Mouse (Mus musculus): Measurements from ENCODE around the gene Trmt10b. TPM values are rescaled to one million over a fixed set of nuclear protein-coding genes. Genes with fewer than 3 reads are reported as not detected.

The Trmt10b gene
- total and polyA plus RNA-seq, 2 experiments from 2014 or later = 18.3 to 23.8 TPM

DNA sequence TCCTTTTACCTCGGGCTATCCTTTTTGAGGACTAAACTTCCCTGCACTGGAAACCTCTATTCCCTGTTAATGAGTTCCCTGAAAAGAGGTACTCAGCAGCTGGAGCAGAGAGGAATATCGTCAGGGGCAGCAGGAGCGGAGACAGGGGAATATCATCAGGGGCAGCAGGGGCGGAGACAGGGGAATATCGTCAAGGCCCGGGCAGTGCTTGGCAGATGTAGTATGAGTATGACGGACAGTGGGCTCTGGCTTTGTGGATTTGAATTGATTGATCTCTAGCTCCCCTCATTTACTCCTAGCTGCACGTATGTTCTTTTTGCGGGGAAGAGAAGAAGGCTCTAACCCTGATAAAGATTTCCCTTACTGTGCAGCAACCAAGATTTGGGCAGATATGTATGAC lies 44.3 kb downstream of the Trmt10b start:
- Histone ChIP-seq H3K9ac (peak overlapping the region; percentile 86), H3K27me3 (ENCODE audit: insufficient read depth, low read length) (no peaks in the 10 kb centered on the region), H3K27ac (ENCODE audit: low read depth, low read length) (peak overlapping the region; percentile 88), H3K4me2 (ENCODE audit: low read depth) (peak overlapping the region; percentile 91), H3K9me3 (ENCODE audit: low read length) (no peaks in the 10 kb centered on the region), H3K4me1 (ENCODE audit: insufficient read depth) (peaks cover 15% of the 10 kb centered on the region; the same call in 1 of the 2 replicates), H3K4me3 (ENCODE audit: low read depth, low read length) (peak overlapping the region; percentile 95; the same call in 1 of the 2 replicates), H3K36me3 (ENCODE audit: insufficient read depth) (peaks cover 4% of the 10 kb centered on the region; the same call in 1 of the 2 replicates)
- DNase-seq (no peak), ATAC-seq (no peak; the same call in 1 of the 2 replicates)
- no peak for TF ChIP-seq CTCF (IDR thresholded peaks at IDR 0.05; ENCODE audit: low read depth)
- WGBS = 48% methylated on average over 9 of the region's 9 CpGs

DNA sequence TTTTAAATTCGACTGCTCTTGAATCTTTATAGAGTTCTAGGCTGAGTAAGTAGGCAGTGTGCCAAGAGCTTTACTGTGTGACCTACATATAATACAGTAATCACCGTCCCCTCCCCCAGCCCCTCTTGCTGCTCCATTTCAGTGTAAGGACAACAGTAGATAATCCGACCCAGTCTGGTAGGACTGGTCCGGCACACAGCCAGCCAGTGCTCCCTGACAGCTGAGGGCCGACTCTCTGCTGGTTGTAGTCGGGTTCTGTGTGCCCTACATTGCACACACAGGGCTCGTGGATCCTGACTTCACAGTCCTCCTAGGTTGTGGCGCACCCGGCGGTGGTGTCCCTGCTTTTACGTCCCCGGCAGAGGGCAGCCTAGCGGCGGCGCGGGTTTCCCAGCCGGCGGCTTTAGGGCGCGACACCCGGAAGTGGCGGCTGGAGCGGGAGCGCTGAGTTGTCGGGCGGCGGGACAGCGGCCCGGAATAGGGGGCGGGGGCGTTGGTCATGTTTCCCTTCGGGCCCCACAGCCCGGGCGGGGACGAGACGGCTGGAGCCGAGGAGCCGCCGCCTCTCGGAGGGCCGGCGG lies 44.8 kb downstream of the Trmt10b start, which contains the start of gene Dcaf10:
Dcaf10 (plus strand) TSS at position 433 of the 581 bp plus-strand sequence.
- H3K4me3 ChIP-seq (ENCODE audit: low read depth, low read length) = peak within 1 kb of the TSS; percentile 95
- ATAC-seq = peak; percentile 95
- peak within 1 kb of the TSS; percentile 88 for H3K27ac ChIP-seq (ENCODE audit: low read depth, low read length)
- peak within 1 kb of the TSS; percentile 86 for H3K9ac ChIP-seq
- WGBS = 2% methylated on average over 41 of the region's 42 CpGs
- peaks cover 7% of the 10 kb centered on the region; the same call in 1 of the 2 replicates for H3K36me3 ChIP-seq (ENCODE audit: insufficient read depth)
- no peaks in the 10 kb centered on the region for H3K9me3 ChIP-seq (ENCODE audit: low read length)
- DNase-seq = peak; percentile 95
- TF ChIP-seq CTCF (IDR thresholded peaks at IDR 0.05; ENCODE audit: low read depth) = peak; percentile 75
- no peaks in the 10 kb centered on the region for H3K27me3 ChIP-seq (ENCODE audit: insufficient read depth, low read length)
- peaks cover 15% of the 10 kb centered on the region; the same call in 1 of the 2 replicates for H3K4me1 ChIP-seq (ENCODE audit: insufficient read depth)
- H3K4me2 ChIP-seq (ENCODE audit: low read depth) = peak within 1 kb of the TSS; percentile 91

DNA sequence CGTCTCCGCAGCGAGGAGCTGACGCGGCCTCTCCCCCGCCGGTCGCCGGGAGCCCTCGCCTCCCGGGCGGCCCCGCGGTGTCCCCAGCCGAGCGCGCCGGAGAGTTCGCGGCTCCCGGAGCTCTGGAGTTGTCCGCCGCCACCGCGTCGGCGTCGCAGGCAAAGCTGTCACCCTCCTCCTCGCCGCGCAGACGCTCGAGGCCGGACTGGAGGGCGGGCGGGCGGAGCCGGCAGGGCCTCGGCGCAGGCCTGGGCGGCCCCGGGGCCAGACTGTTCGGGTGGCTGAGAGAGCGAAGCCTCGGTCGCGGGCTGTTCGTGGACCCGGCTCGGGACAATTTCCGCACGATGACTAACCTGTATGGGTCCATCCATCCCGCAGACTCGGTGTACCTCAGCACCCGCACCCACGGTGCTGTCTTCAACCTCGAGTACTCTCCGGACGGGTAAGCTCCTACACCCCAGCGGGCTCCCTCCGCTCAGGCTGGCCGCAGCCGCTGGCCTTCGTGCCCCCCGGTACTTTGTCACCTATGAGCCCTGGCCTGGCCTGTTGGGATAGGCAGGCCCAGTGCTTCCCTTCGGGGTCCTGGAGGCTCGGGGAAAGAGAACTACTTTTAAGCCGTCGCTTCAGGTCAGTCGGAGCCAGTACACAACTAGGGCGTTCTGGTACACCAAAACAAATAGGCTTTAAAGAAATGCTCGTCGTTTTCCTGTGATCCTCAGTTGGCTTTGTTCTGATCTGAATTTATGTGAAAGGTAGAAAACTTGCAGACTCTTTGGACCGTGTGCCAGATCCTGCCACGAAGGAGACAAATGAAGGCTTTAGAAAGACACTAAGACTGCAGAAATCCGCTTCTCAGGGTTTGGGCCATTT lies 45.6 kb downstream of the Trmt10b start, which contains the start of gene Exosc3:
Exosc3 (minus strand) TSS at position 447 of the 870 bp plus-strand sequence.
- peak within 1 kb of the TSS; percentile 88 for H3K27ac ChIP-seq (ENCODE audit: low read depth, low read length)
- peak within 1 kb of the TSS; percentile 95 for H3K4me3 ChIP-seq (ENCODE audit: low read depth, low read length)
- DNase-seq (no peak), ATAC-seq (peak; percentile 76)
- peak within 1 kb of the TSS; percentile 91 for H3K4me2 ChIP-seq (ENCODE audit: low read depth)
- 2% methylated on average over 66 of the region's 76 CpGs for WGBS
- peaks cover 10% of the 10 kb centered on the region; the same call in 1 of the 2 replicates for H3K36me3 ChIP-seq (ENCODE audit: insufficient read depth)
- H3K27me3 ChIP-seq (ENCODE audit: insufficient read depth, low read length) = no peaks in the 10 kb centered on the region
- peaks cover 15% of the 10 kb centered on the region; the same call in 1 of the 2 replicates for H3K4me1 ChIP-seq (ENCODE audit: insufficient read depth)
- H3K9ac ChIP-seq = peak within 1 kb of the TSS; percentile 86
- no peak for TF ChIP-seq CTCF (IDR thresholded peaks at IDR 0.05; ENCODE audit: low read depth)
- H3K9me3 ChIP-seq (ENCODE audit: low read length) = no peaks in the 10 kb centered on the region

DNA sequence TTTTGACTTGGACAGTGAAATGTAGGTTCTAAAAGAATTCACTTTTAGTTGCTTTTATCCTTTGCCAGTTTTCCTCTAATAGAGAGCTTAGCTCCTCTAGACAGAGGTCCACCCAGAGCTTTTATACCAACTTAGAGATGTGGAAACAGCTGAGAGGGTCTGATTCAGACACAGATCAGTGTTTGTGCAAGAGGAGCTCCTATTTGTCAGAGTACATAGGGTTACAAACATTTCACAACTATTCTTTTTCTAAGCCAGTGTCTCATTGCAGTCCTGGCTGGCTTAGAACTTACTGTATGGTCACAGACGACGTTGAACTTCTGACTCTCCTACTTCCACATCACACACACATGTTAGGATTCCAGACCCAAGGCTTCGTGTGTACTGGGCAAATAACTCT lies 59.7 kb downstream of the Trmt10b start:
- H3K4me1 ChIP-seq (ENCODE audit: insufficient read depth) = no peaks in the 10 kb centered on the region
- no peak overlapping the region for H3K4me2 ChIP-seq (ENCODE audit: low read depth)
- H3K9me3 ChIP-seq (ENCODE audit: low read length) = no peaks in the 10 kb centered on the region
- 0 out of 2 replicates have a peak, but pooled peaks cover 9% of the 10 kb centered on the region for H3K36me3 ChIP-seq (ENCODE audit: insufficient read depth)
- no peak for DNase-seq
- no peak for ATAC-seq
- no peaks in the 10 kb centered on the region for H3K27me3 ChIP-seq (ENCODE audit: insufficient read depth, low read length)
- H3K4me3 ChIP-seq (ENCODE audit: low read depth, low read length) = no peak overlapping the region
- H3K9ac ChIP-seq = no peak overlapping the region
- no peak for TF ChIP-seq CTCF (IDR thresholded peaks at IDR 0.05; ENCODE audit: low read depth)
- WGBS = 92% methylated on average over 3 of the region's 3 CpGs
- H3K27ac ChIP-seq (ENCODE audit: low read depth, low read length) = no peak overlapping the region

Other genes starting within 250 kb of the Trmt10b start
- gene Fbxo10, start 212.5 kb upstream of the Trmt10b start, total RNA-seq (2014; rRNA removed) = 24.0 and 28.8 TPM in 2 replicates
- 11.6 and 13.5 TPM in 2 replicates for gene Fbxo10, start 212.5 kb upstream of the Trmt10b start, polyA plus RNA-seq (2015; fragmentation: Nextera tagmentation; extraction: Ambion mirVana)
- 114 and 143 TPM in 2 replicates for gene Tomm5, start 189.0 kb upstream of the Trmt10b start, total RNA-seq (2014; rRNA removed)
- gene Tomm5, start 189.0 kb upstream of the Trmt10b start, polyA plus RNA-seq (2015; fragmentation: Nextera tagmentation; extraction: Ambion mirVana) = 208 and 264 TPM in 2 replicates
- gene Frmpd1, start 112.3 kb upstream of the Trmt10b start, total RNA-seq (2014; rRNA removed) = 4.8 and 5.3 TPM in 2 replicates
- gene Frmpd1, start 112.3 kb upstream of the Trmt10b start, polyA plus RNA-seq (2015; fragmentation: Nextera tagmentation; extraction: Ambion mirVana) = 1.6 and 2.7 TPM in 2 replicates
- 17.0 and 22.6 TPM in 2 replicates for gene Dcaf10, start 45.0 kb downstream of the Trmt10b start, total RNA-seq (2014; rRNA removed)
- gene Dcaf10, start 45.0 kb downstream of the Trmt10b start, polyA plus RNA-seq (2015; fragmentation: Nextera tagmentation; extraction: Ambion mirVana) = 7.5 and 9.6 TPM in 2 replicates
- gene Exosc3, start 45.6 kb downstream of the Trmt10b start, total RNA-seq (2014; rRNA removed) = 27.0 and 28.1 TPM in 2 replicates
- 25.5 and 26.8 TPM in 2 replicates for gene Exosc3, start 45.6 kb downstream of the Trmt10b start, polyA plus RNA-seq (2015; fragmentation: Nextera tagmentation; extraction: Ambion mirVana)
- 94.6 and 128 TPM in 2 replicates for gene Slc25a51, start 111.6 kb downstream of the Trmt10b start, total RNA-seq (2014; rRNA removed)
- gene Slc25a51, start 111.6 kb downstream of the Trmt10b start, polyA plus RNA-seq (2015; fragmentation: Nextera tagmentation; extraction: Ambion mirVana) = 76.8 and 83.9 TPM in 2 replicates
- gene Shb, start 235.3 kb downstream of the Trmt10b start, total RNA-seq (2014; rRNA removed) = 26.7 and 32.6 TPM in 2 replicates
- 8.5 and 8.6 TPM in 2 replicates for gene Shb, start 235.3 kb downstream of the Trmt10b start, polyA plus RNA-seq (2015; fragmentation: Nextera tagmentation; extraction: Ambion mirVana)

All from forebrain, postnatal 0 days (tissue).